Mouse (Mus musculus) layer of hippocampus, adult 11-12 months (tissue): Measurements from ENCODE around the gene Man1b1.

Source experiments
- DNase-seq: peaks from one replicate; pipeline ENCODE4 v3.0.0; 2022; ENCODE audit warnings: low spot score

The Man1b1 gene

DNA sequence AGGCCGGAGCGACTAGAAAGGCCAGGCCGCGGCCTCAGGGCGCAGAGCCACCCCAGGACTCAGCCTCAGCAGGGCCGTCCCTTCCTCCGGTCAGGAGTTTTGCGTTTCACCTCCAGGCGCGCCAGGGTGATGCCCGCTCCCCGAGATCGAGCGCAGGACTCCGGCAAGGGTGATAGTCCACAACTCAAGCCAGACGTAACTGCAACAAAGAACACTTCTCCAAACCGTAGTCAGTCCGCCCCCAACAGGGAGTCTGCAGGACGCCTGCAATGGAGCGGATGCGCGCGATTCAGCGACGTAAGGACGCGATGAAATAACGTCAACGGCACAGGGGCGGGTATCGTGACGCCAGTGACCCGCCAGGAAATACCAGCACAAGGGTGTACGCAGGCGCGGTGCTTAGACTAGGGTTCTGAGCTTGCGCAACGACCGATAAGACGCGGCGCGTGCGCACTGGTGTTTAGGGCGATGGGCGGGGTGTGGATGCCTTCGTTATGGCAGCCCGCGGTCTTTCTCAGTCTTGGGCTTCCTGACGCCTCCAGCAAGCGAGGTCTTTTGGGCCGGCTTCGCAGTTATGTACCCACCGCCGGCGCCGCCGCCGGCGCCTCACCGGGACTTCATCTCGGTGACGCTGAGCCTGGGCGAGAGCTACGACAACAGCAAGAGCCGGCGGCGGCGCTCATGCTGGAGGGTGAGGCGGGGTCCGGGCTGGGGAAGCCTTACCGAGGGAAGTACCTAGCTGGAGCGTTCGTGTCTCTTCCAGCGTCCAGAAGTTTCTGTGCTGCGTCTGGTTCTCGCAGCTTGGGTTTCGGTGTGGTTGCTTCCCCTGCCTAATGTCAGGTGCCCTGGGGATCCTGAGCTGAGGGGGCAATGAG lies at the start of gene Man1b1:
Gene Man1b1 (plus strand): TSS at position 53 of the 875 bp plus-strand sequence.
- DNase-seq = peak; percentile 99

DNA sequence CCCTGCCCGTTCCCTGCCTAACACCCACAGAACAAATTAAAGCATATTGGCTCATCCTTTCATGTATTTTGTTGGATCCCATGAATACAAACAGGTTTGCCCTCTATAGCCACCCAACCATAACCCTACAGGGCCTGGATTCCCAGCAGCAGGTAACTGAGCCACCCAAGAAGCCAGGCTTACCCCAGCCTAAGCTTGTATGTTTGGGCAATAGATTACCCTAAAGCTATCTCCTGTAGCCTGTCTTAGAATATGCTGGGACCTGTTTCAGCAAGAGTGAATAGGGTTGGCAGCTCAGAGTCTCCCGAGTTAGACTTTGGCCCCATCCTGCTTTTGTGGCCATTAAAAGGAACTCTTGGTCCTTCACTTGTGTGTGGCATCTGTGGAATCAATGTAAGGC lies 46.6 kb upstream of the Man1b1 start:
- no peak for DNase-seq

DNA sequence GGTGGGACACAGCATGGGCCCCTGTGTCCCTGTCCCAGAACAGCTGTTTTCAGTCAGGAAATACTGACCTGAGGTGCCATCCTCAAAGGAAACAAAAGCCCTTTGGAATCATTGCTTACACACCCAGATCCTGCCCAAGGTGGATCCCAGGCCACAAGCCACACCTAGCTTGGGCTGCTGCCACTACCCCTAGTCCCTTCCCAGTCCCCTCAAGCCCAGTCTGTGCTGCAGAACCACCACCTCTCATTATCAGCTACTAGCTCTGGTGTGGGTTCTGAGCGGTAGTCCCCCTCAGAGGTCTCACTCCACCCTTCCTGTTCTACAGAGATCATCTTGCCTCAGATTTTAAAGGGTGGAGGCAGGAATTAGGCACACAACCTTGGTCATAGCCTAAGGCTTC lies 45.8 kb upstream of the Man1b1 start:
- DNase-seq = no peak

GRCm38 (mm10) chr2:25286837-25287636 lies 45.1 kb upstream of the Man1b1 start:
- DNase-seq = no peak

GRCm38 (mm10) chr2:25287927-25288649 lies 44.0 kb upstream of the Man1b1 start, which contains the start of gene Tmem210:
Gene Tmem210, plus strand, starts transcription at chr2:25288145.
- DNase-seq = no peak

DNA sequence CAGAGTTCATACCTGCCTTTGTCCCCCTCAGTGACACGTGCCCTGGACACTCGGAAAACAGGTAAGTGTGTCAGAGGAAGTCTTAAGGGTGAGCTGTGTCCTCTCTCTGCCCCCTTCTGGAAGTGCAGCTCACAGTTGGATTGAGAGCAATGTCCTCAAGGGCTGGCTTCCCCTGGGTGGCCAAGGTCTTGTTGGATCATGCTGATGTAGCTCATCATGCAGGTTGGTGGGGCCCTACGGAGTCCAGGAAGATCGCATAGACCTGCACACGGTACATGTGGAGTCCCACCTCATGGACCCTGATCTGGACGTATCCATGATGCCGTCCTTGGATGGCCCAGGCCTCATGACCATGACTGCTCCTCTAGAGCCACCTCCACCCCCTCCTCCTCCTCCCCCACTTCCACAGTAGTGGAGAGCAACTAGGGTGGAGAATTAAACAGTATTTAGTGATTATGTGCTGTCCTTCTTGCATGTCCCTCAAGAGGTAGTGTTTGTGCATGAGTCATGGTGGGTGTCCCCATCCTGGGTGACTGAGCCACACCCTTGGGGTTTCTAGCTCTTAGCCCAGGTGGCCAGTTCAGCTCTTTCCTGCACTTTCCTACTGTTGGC lies 43.3 kb upstream of the Man1b1 start:
- DNase-seq = no peak

- DNase-seq = peak; percentile 46
Observed at GRCm38 (mm10) chr2:25289651-25290050, 42.5 kb upstream of the Man1b1 start, which contains the start of gene Lrrc26. Gene Lrrc26, plus strand, starts transcription at chr2:25289915.

DNA sequence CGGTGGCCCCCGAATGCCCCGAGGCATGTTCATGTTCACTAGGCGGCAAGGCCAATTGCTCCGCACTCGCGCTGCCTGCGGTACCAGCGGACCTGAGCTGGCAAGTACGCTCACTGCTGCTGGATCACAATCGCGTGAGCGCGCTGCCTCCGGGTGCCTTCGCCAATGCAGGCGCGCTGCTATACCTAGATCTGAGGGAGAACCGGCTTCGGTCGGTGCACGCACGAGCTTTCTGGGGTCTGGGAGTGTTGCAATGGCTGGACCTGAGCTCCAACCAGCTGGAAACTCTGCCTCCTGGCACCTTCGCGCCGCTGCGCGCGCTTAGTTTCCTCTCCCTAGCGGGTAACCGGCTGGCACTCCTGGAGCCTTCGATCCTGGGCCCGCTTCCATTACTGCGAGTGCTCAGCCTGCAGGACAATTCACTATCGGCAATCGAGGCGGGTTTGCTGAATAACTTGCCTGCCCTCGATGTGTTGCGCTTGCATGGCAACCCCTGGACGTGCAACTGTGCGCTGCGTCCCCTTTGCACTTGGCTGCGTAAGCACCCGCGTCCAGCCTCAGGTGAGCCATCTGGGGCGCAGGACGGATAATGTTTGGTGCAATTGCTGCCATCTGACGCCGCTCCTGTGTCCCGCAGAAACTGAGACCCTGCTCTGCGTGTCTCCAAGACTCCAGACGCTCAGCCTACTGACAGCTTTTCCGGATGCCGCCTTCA lies 41.9 kb upstream of the Man1b1 start:
- peak; percentile 64 for DNase-seq

- DNase-seq = peak; percentile 60
Observed at GRCm38 (mm10) chr2:25290816-25291130, 41.4 kb upstream of the Man1b1 start.

- no peak for DNase-seq
Observed at GRCm38 (mm10) chr2:25291184-25292053, 40.7 kb upstream of the Man1b1 start.

DNA sequence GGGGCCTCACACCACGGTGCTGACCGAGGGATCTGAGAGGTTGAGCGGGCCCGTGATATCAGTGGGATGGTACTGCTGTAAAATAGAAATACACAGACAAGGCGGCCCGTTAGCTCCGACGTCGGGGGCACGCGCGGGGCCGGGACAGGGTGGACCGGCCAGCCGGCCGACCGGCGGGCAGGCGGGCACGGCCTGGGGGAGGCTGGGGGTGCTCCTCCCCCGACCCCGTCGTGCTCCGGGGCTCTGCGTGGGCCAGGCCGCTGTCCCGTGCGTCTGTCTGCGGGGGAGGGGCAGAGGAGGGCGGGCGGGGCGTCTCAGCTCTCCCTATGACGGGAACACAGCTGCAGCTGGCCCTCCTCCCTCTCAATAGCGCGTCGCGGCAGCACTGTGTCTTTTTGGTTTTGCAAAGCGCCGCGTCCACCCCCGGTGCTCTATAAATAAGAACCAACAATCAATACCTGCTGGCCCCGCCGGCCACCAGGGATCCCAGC lies 40.0 kb upstream of the Man1b1 start:
- DNase-seq = peak; percentile 57

DNA sequence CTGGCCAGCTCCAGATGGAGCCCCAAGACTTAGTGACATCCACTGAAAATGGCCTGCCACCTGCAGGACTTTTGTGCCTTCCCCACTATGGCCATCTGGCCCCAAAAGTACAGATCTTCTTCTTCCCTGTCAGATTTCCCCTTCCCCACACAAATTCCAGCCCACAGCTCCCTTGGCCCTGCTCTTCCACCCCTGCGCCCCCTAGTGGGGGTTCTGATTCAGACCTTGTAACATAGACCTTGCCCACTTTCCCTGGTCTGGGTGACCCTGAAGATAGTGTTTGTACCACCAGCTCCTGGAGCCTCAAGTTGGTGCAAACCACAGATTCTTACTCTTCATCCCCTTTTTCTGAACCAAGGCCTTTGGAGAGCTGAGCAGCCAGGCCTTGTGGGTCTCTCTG lies 39.3 kb upstream of the Man1b1 start:
- peak; percentile 76 for DNase-seq

DNA sequence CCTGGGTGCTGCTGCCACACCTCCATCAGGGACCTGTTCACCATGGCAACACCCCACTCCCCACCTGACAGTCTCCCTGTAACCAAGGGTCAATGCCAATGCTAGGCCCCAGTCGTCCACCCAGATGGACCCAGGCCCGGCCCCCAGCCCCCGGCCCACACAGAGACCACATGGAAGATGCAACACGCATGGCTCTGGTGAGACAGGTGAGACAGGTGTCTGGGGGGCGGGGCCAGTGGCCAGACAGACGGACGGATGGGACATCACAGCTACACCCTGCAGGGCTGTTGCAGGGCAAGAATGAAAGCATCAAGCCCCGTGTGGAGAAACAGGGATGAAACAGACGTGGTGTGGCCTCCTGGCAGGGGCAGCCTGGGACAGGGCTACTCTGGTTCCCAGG lies 38.4 kb upstream of the Man1b1 start:
- no peak for DNase-seq

DNA sequence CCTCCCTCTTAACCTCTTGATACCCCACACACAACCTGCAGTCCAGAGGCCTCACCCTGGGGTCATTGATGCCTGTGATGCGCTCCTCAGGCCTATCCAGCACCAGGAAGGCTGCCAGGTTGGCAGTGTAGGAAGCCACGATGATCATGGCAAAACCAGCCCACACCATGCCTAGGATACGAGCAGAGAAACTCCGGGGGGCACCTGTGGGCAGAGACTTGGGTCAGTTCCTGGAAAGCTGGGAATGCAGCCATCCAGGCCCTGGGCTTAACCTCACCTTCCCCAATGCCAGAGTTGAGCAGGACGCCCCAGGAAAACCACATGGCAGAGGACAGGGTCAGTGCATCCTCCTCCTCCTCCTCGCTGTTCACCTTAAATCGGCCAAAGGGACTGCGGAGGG lies 35.0 kb upstream of the Man1b1 start:
- no peak for DNase-seq

DNA sequence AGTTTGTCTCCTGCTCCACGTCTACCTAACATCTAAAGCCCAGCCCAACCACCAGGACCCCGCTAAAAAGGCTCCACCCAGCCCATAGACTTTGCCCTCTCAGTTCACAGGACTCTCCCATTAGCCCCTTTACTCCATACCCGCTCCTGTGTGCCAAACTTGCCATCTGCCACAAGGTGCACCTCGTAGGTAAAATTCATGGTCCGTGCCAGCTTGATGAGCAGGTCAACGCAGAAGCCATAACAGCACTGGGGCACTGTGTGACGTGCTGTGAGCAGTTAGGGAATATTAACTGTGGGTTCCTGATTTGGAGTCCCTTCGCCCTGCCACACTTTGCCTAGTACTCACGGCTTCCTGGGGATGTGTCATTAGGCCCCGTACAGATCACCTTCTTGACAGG lies 34.1 kb upstream of the Man1b1 start:
- DNase-seq = no peak

GRCm38 (mm10) chr2:25303452-25303851 lies 28.7 kb upstream of the Man1b1 start:
- DNase-seq = no peak

- no peak for DNase-seq
Observed at GRCm38 (mm10) chr2:25303931-25304656, 28.0 kb upstream of the Man1b1 start.

- no peak for DNase-seq
Observed at GRCm38 (mm10) chr2:25304657-25305541, 27.2 kb upstream of the Man1b1 start.
